Mouse (Mus musculus) adipocyte (in vitro differentiated cells): ENCODE measurements around the gene Cd79a.

Experiments
- DNase-seq: peaks from one replicate; pipeline ENCODE4 v3.0.0-alpha.2; 2016; ENCODE audit warnings: low spot score

Cd79a gene

GRCm38 (mm10) chr7:24918763-24919323 lies 21.7 kb downstream of the Cd79a start:
- no peak for DNase-seq

- peak; percentile 29 for DNase-seq
These were observed 22.5 kb downstream of the Cd79a start for GRCm38 (mm10) chr7:24919728-24920127.

GRCm38 (mm10) chr7:24930475-24930874 lies 33.3 kb downstream of the Cd79a start:
- DNase-seq = no peak

DNA sequence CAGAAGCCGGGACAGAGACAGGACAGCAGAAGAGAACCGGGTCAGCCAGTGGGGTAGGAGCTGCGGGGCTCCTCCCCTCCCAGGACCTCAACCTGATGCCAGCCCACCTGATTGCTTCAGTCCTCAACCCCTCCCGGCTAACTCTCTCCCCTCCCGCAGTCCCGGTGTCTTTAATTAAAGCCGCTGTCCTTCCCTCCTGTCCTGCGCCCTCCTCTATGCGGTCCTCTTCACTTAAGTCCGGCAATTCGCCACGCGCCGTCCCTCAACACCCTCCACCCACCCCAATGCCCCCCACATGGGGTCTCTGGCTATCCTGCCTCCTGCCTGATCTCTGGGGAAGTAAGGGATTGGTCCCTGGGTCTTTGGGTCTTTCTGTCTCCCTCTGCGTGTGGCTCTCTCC lies 34.5 kb downstream of the Cd79a start:
- DNase-seq = no peak

GRCm38 (mm10) chr7:24943641-24944040 lies 46.5 kb downstream of the Cd79a start:
- DNase-seq = no peak

DNA sequence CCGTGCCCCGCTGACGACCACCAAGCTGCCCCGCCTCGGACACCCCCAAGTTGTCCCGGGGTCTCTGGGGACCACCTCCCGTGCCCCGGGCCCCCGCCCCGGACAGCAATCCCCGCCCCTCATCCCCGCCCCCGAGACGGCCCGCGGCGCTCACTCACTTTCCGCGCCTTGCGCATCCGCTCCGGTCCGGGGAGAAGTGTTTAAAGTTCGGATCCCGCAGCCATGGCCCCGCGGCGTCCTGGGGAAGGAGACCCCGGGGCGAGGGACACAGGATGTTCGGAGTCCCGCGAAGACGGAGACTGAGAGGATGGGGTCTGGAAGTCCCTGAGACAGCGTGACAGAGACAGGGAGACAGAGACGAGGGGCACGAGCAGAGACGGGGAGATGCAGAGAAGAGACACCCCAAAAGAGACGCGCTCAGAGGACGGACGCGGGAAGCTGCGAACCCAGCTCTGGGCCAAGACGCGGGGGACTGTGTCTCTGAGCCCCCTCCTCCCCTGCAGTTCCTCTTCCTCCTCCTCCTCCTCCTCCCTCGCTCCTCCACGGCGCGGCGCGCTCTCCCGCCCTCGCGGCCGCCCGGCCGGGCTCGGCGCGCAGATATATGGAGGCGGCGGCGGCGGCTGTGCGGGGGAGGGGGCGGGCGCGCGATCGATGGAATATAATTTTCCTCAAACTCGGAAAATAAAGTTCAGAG lies 47.2 kb downstream of the Cd79a start, which contains the start of gene Gm4881:
Gene Gm4881, minus strand, starts transcription at position 238 of the 694 bp plus-strand sequence.
- DNase-seq = no peak

DNA sequence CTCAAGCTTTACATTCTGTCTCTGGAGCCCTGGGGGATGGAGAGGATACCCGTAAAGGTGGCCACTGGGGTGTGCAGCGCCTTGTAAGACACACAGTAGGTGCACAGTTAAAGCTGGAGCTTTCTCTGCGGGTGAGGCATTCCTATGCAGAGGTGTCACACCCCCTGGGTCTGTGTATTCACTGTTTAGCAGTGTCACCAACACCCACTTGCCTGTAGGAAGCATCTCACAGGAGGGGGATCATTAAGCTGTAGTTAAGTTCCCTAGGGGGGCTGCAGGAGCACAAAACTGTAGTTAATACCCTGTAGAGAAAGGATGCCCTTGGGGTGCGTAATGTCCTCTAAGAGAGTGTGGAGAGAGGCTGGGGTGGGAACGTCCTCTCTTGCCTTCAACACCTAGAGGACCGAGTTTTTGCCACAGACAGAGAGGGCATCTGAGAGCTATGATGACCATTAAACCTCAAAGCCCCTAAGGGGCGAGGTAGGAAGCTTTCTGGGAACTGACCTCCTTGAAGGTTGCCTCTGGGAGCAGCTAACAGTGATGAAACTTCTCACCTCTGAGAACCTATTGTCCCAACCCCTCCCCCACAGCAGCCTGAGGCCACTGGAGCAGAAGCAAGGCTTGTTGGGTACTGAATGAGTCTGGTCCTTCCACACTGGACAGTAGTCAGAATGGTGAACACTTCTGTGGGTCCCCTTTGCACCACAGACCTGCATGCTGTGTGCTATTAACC lies 50.3 kb downstream of the Cd79a start:
- DNase-seq = no peak

- DNase-seq = no peak
These were observed 51.6 kb downstream of the Cd79a start for GRCm38 (mm10) chr7:24948774-24949173.

DNA sequence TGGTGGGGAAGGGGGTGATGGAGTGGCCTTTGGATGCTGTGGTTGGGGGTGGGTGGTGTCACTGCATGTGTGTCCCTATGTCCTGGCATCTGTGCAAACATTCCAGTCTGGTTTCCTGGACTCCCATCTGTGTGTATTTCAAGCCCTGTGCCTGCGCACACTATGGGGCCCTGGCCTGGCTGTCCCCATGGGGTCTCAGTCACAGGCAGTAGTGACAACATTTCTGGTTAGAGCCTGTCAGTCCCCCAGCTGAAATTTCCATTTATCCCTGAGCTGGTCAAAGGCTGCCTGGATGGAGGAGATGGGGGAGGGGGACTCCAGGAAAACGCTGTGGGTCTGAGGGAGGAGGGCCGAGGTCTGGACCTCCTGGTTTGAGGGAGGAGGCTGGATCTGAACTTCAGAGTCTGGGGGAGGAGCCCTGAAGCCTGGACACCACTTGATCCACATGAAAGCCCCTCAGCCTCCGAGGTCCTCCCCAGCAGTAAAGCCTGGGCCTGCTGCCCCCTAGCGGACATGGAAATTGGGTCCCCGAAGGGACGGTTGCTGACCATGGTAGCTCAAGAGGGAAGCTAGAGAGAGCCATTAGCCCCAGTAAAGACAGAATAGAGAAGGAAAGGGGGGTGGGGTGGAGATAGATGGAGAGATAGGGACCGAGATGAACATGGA lies 52.9 kb downstream of the Cd79a start:
- DNase-seq = peak; percentile 33
